13 mouse cellular contexts compared by ENCODE assay signal in the genomic region with DNA sequence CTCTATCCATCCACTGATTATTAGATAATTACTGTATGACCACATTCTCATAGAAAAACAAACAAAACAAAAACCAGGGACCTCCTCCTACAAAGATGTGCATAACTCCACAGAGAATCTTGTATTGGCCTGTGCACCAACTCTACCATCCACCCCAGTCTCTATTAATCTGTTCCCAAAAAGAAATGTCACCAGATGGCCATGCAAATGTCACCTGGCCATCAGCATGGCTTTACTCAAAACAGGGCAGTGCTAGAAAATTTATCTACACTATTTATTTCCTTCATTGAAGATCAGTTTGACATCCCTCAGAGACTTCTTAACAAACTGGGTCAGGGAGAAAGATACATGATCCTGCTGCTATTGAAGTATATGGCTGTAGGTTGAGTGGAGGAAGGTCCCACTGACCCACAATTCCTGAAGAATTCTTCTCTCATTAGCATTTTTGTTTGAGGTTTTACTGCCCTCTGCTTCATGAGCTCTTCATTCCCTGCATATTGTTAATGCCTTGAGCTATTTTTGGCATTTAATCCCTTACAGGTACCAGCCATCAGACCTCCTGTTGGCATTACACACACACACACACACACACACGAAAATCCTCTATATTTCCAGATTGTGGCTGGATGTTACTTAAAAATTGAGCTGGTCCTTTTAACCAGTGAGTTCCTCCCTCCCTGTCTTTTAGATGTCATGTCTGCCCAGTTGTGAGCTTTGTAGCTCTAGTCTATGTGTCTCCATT.
"Had no signal": no experiment of that assay in that cellular context is flagged by ENCODE, and none has a peak within 500 bp of the region (broad histone marks: within the 10 kb centered on the region; RNA-seq: fewer than 3 reads in every experiment).

No protein-coding gene starts in this region.

- ATAC-seq: lung, postnatal 0 days; midbrain, embryonic 15.5 days had no signal

- DNase-seq: kidney, postnatal 14 days; lung, adult 2 months; lung, postnatal 36 days; retina, postnatal 1 day; thymus, postnatal 36 days had no signal

- H3K36me3 ChIP-seq: kidney, embryonic 15.5 days; limb, embryonic 10.5 days; liver, embryonic 15.5 days; midbrain, embryonic 15.5 days; neural tube, embryonic 12.5 days had no signal

- H3K27ac ChIP-seq: kidney, embryonic 15.5 days; limb, embryonic 10.5 days; liver, embryonic 15.5 days; midbrain, embryonic 15.5 days; neural tube, embryonic 12.5 days had no signal

- H3K27me3 ChIP-seq: kidney, embryonic 15.5 days; liver, embryonic 15.5 days; midbrain, embryonic 15.5 days; neural tube, embryonic 12.5 days had no signal

- H3K4me2 ChIP-seq: kidney, embryonic 15.5 days; liver, embryonic 11.5 days; liver, embryonic 15.5 days; midbrain, embryonic 11.5 days; midbrain, embryonic 15.5 days; neural tube, embryonic 12.5 days had no signal

- H3K4me3 ChIP-seq: kidney, embryonic 15.5 days; limb, embryonic 10.5 days; liver, embryonic 15.5 days; midbrain, embryonic 15.5 days; neural tube, embryonic 12.5 days had no signal

- H3K9ac ChIP-seq: kidney, embryonic 15.5 days; liver, embryonic 15.5 days; midbrain, embryonic 15.5 days; neural tube, embryonic 12.5 days had no signal

- H3K9me3 ChIP-seq: kidney, embryonic 15.5 days; limb, embryonic 10.5 days; liver, embryonic 15.5 days; midbrain, embryonic 15.5 days; neural tube, embryonic 12.5 days had no signal

- H3K4me1 ChIP-seq: kidney, embryonic 15.5 days; limb, embryonic 10.5 days; liver, embryonic 15.5 days; midbrain, embryonic 15.5 days; neural tube, embryonic 12.5 days had no signal
